Mouse (Mus musculus) liver, adult 2 months (tissue): ENCODE measurements around the gene Rpusd2. TPM values are rescaled to one million over a fixed set of nuclear protein-coding genes. Genes with fewer than 3 reads are reported as not detected.
A peak's percentile ranks its signal among the peaks of the same experiment; 100 is the strongest.
"Not testable (repeated sequence)": the region's sequence is repeated elsewhere in the genome, so short reads cannot be mapped to it uniquely, and the experiment has no call there.

Experiments used
- DNase-seq: peaks from one replicate; pipeline ENCODE4 v3.0.0-alpha.2; 2011; ENCODE audit warnings: low read depth, low spot score; ENCODE audit errors: extremely low read depth
- H3K27ac ChIP-seq: fragments of 200-500 bp; replicated peaks from 2 replicates; pipeline ENCODE4 v1.5.1; 2012; ENCODE audit warnings: low read depth, mild to moderate bottlenecking, control low read depth, inconsistent platforms, low read length; ENCODE audit not compliant: insufficient read depth
- H3K27me3 ChIP-seq: fragments of 200-500 bp; 2 replicates; pipeline ENCODE4 v1.6.1; 2012; ENCODE audit warnings: mild to moderate bottlenecking, moderate library complexity, low read length, inconsistent platforms; ENCODE audit not compliant: control insufficient read depth, insufficient read depth
- H3K36me3 ChIP-seq: fragments of 200-500 bp; 2 replicates; pipeline ENCODE4 v1.6.1; 2012; ENCODE audit warnings: low read length, inconsistent platforms; ENCODE audit not compliant: control insufficient read depth, insufficient read depth
- H3K4me1 ChIP-seq: fragments of 200-500 bp; 2 replicates; pipeline ENCODE4 v1.6.1; 2011; ENCODE audit warnings: low read length; ENCODE audit not compliant: control insufficient read depth, insufficient read depth
- H3K4me3 ChIP-seq: fragments of 200-500 bp; 2 replicates; pipeline ENCODE4 v1.5.1; 2011; ENCODE audit warnings: low read depth, mild to moderate bottlenecking, control low read depth, low read length, moderate library complexity; ENCODE audit not compliant: insufficient read depth
- H3K79me2 ChIP-seq: fragments of 200-500 bp; 2 replicates; pipeline ENCODE4 v1.6.1; 2012; ENCODE audit warnings: inconsistent platforms, mild to moderate bottlenecking, low read length, moderate library complexity; ENCODE audit not compliant: control insufficient read depth, insufficient read depth
- H3K9ac ChIP-seq: fragments of 200-500 bp; 2 replicates; pipeline ENCODE4 v1.6.1; 2012; ENCODE audit warnings: low read depth, mild to moderate bottlenecking, control low read depth, inconsistent platforms, low read length
- CTCF ChIP-seq: fragments of 200-500 bp; IDR thresholded peaks from 2 replicates; pipeline ENCODE4 v1.5.1; 2011; ENCODE audit warnings: low read depth, low read length, control low read depth
- POLR2A ChIP-seq: fragments of 200-500 bp; IDR thresholded peaks from 2 replicates; pipeline ENCODE4 v1.6.1; 2011; ENCODE audit warnings: low read length, control low read depth; ENCODE audit not compliant: insufficient read depth; ENCODE audit errors: extremely low read depth
- WGBS: fragments of 180-500 bp; shearing (Covaris S2); methylation state at CpG from one replicate; pipeline ENCODE4 v1.1.7; 2018; 5-methylcytosine and 5-hydroxymethylcytosine counted together
- polyA plus RNA-seq: library from polyadenylated mRNA; depleted of rRNA; stranded (reverse); fragments of >200 nt; gene quantifications from 2 replicates; pipeline ENCODE4 v1.2.3, GENCODE M21; 2012
- total RNA-seq: library from RNA; depleted of rRNA; stranded (reverse); fragments of >200 nt; gene quantifications from 2 replicates; pipeline ENCODE4 v1.2.3, GENCODE M21; 2014

Rpusd2 gene
- total and polyA plus RNA-seq, 2 experiments: 2.3 to 3.0 TPM

- WGBS: 89% methylated on average over 3 of the region's 3 CpGs
- DNase-seq: no peak
- Histone ChIP-seq H3K4me3 (no peak overlapping the region), H3K79me2 (no peaks in the 10 kb centered on the region), H3K4me1 (no peaks in the 10 kb centered on the region), H3K9ac (no peak overlapping the region), H3K27me3 (no peaks in the 10 kb centered on the region), H3K36me3 (no peaks in the 10 kb centered on the region), H3K27ac (no peak overlapping the region)
- TF ChIP-seq CTCF (no peak), POLR2A (no peak)
Measured at GRCm38 (mm10) chr2:118999025-118999639, 35.5 kb upstream of the Rpusd2 start.

DNA sequence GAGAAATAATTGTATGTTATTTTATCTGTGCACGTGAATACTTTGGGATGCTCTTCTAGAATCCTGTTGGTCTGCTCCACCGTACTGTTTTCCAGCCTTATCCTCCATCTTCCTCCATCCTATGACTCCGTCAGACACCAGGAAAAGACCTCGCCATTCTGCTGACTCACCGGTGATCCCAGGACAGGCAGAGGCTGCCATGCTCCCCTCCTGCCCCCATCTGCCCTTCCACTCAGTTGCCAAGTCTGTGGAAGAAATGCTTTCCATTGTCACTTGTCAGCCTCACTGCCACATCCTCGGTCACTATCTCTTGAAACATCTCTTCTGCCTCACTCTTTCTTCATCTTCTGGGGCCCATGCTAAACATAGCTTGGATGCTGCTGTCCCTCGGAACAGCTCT, 27.7 kb upstream of the Rpusd2 start:
- WGBS: 76% methylated on average over 7 of the region's 7 CpGs
- Histone ChIP-seq H3K27me3 (no peaks in the 10 kb centered on the region), H3K4me3 (no peak overlapping the region), H3K4me1 (no peaks in the 10 kb centered on the region), H3K79me2 (no peaks in the 10 kb centered on the region), H3K9ac (no peak overlapping the region), H3K27ac (no peak overlapping the region), H3K36me3 (no peaks in the 10 kb centered on the region)
- no peak for TF ChIP-seq POLR2A
- no peak for TF ChIP-seq CTCF
- DNase-seq: no peak

DNA sequence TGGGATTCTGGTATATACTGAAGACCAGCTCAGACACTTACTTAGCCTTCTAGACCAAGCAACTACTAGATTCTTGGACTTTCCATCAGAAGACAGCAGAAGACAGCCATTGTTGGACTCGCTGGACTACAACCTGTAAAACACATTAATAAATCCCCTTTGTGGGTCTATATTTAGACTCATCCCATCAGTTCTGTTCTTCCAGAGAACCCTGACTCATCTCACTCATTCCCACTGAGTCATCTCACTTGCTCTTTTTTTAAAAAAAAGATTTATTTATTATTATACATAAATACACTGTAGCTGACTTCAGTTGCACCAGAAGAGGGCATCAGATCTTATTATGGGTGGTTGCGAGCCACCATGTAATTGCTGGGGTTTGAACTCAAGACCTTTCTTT, 25.2 kb upstream of the Rpusd2 start:
- no peak overlapping the region for H3K4me3 ChIP-seq
- 98% methylated on average over 2 of the region's 2 CpGs for WGBS
- H3K4me1 ChIP-seq: no peaks in the 10 kb centered on the region
- no peak overlapping the region for H3K9ac ChIP-seq
- no peaks in the 10 kb centered on the region for H3K27me3 ChIP-seq
- no peaks in the 10 kb centered on the region for H3K36me3 ChIP-seq
- TF ChIP-seq POLR2A (no peak), CTCF (no peak)
- DNase-seq: no peak
- no peak overlapping the region for H3K27ac ChIP-seq
- no peaks in the 10 kb centered on the region for H3K79me2 ChIP-seq

DNA sequence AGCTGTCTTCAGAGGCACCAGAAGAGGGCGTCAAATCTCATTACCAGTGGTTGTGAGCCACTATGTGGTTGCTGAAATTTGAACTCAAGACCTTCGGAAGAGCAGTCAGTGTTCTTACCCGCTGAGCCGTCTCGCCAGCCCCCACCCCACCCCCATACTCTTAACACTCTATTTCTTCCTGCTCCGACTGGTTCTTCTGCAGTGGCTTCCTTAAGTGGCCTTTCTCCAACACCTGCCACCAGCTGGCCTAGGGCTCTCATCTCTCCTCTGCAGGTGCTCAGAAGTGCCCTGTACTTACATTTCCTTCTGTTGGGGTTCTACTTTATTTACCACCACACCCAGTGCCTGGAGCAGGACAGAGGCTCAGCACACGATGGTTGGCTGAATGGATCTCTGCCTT, 19.6 kb upstream of the Rpusd2 start:
- no peak for DNase-seq
- Histone ChIP-seq H3K27ac (no peak overlapping the region), H3K27me3 (no peaks in the 10 kb centered on the region), H3K4me3 (no peak overlapping the region), H3K79me2 (no peaks in the 10 kb centered on the region), H3K9ac (no peak overlapping the region), H3K4me1 (no peaks in the 10 kb centered on the region), H3K36me3 (peaks cover 7% of the 10 kb centered on the region)
- 82% methylated on average over 7 of the region's 7 CpGs for WGBS
- no peak for TF ChIP-seq CTCF
- no peak for TF ChIP-seq POLR2A

DNA sequence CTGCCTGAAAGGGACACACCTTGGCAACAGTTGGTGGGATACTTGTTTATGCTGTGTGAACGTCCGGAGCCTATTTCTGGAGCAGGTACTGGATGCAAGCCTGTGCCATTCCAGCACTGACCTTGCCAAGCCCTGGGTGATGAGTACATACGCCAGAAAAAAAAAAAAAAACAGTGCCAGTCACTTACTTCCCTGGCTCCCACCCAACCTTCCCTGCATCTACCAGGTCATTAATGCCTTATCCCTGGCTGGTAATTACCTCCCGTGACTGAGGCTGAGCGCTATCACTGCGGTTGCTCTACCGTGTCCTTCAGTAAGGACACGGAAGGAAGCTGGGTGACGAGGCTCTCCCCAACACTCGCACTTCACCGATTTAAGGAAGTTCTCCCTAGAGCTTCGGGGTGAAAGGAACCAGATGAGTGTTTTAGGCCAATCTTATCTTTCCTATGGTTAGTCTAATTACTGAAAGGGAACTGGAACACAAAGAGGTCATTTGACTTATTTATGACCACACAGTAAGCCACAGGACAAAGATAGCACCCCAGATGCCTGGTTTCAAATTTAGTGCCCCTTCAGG, 18.9 kb upstream of the Rpusd2 start:
- Histone ChIP-seq H3K27me3 (no peaks in the 10 kb centered on the region), H3K4me1 (no peaks in the 10 kb centered on the region), H3K4me3 (no peak overlapping the region), H3K79me2 (no peaks in the 10 kb centered on the region), H3K27ac (no peak overlapping the region), H3K36me3 (peaks cover 13% of the 10 kb centered on the region), H3K9ac (no peak overlapping the region)
- WGBS: 67% methylated on average over 12 of the region's 12 CpGs
- TF ChIP-seq CTCF (no peak), POLR2A (no peak)
- DNase-seq: peak; percentile 37

GRCm38 (mm10) chr2:119016312-119016711, 18.3 kb upstream of the Rpusd2 start:
- H3K9ac ChIP-seq, H3K27ac ChIP-seq, H3K4me3 ChIP-seq, H3K79me2 ChIP-seq, DNase-seq, H3K27me3 ChIP-seq, H3K4me1 ChIP-seq: not testable (repeated sequence)
- H3K36me3 ChIP-seq: peaks cover 19% of the 10 kb centered on the region
- WGBS: 82% methylated on average over 4 of the region's 4 CpGs
